Mouse (Mus musculus) T-cell, adult 66 days (primary cell): ENCODE data around the gene Prdm10. TPM values are rescaled to one million over a fixed set of nuclear protein-coding genes. Genes with fewer than 3 reads are reported as not detected.

Experiments used
- total RNA-seq, 2 experiments: library from RNA; stranded (reverse); gene quantifications; 3 replicates in 1 of 2; 4 replicates in 1 of 2; pipeline ENCODE4 v1.2.4; 2023

The Prdm10 gene
- 10 to 100 TPM; 25.7 to 28.0 TPM for total RNA-seq

DNA sequence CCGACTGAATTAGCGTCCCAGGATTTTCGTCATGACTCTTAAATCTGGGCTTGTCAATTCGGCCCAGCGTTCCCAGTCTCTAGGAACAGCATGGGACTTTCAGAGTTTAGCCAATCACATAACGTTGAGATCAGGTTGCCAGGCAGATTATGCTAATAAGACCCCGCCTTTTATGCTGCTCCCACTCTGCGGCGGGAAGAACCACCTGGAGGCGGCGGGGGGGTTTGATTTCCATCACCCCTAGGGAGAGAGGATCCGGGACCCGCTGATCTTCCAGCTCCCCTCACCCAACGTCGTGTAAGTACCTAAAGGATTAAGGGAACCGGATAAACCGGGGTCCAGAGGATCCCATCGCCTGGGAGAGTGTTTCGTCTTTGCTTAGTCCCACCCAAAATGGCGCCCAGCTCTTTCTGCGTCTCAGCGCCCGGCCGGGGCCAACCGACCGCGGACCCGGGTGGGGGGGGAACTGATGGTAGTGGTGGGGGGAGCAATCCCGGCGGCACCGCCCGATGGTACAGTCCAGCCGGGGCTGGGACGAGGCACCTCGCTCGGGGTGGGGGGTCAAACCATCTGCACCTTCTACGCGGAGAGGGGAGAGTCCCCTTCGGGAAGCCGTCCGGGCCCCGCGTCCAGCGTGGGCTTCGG is at the start of gene Prdm10:
Gene Prdm10, plus strand, starts transcription at position 173 of the 645 bp plus-strand sequence.

DNA sequence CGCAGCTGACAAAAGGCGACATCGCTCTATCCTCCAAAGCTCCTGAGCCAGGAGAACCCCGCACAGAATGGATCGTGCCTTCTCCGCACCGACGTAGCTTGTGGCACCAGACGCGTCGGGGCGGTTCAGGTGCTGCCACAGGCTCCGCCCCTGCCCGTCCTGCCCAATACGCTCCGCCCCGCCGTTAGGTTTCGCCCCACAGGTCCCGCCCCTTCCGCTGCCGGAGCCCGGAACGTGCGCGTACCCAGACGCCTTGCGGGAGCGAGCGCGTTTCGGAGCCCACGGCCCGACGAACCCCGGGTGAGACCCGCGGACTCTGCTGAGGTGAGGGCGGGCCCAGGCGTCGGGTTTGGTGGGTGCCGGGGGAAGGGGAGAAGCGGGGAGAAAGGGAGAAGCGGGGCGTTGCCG is 105.6 kb downstream of the Prdm10 start, which contains the start of gene Nfrkb:
Gene Nfrkb, plus strand, starts transcription at position 246 of the 408 bp plus-strand sequence.

Other genes starting within 250 kb of the Prdm10 start
- gene Zbtb44, start 249.9 kb upstream of the Prdm10 start, total RNA-seq = 10 to 100 TPM; 60.0 to 66.8 TPM
- gene St14, start 148.7 kb upstream of the Prdm10 start, total RNA-seq = 1 to 10 TPM in 1 of 2 experiments, under 1 TPM in 1; 0.56 to 1.1 TPM
- gene Aplp2, start 68.7 kb upstream of the Prdm10 start, total RNA-seq = 10 to 100 TPM; 58.4 to 61.2 TPM
- gene Nfrkb, start 105.7 kb downstream of the Prdm10 start, total RNA-seq = 100 to 1,000 TPM; 105 to 107 TPM
- not detected for gene Tmem45b, start 183.9 kb downstream of the Prdm10 start, total RNA-seq